Mouse (Mus musculus) lung, postnatal 4 days (tissue): ENCODE measurements around the gene Car9.
"Not testable (repeated sequence)": the region's sequence is repeated elsewhere in the genome, so short reads cannot be mapped to it uniquely, and the experiment has no call there.

Source experiments
- DNase-seq, 2 experiments: peaks; one replicate each; pipeline ENCODE4 v3.0.0; 2021

The Car9 gene

GRCm38 (mm10) chr4:43530581-43530980 lies 23.8 kb downstream of the Car9 start:
- DNase-seq, result peak; percentile 68 to 82

GRCm38 (mm10) chr4:43533270-43533669 lies 26.5 kb downstream of the Car9 start:
- DNase-seq, result no peak

- no peak for DNase-seq
Measured at GRCm38 (mm10) chr4:43535628-43536027, 28.9 kb downstream of the Car9 start.

GRCm38 (mm10) chr4:43536031-43536430 lies 29.3 kb downstream of the Car9 start:
- no peak for DNase-seq

GRCm38 (mm10) chr4:43542044-43542443 lies 35.3 kb downstream of the Car9 start:
- no peak for DNase-seq

GRCm38 (mm10) chr4:43546375-43547047 lies 39.7 kb downstream of the Car9 start:
- peak in 1 of 2 experiments; percentile 15 for DNase-seq

GRCm38 (mm10) chr4:43547160-43547559 lies 40.4 kb downstream of the Car9 start:
- peak in 1 of 2 experiments; percentile 19 for DNase-seq

GRCm38 (mm10) chr4:43549055-43549454 lies 42.3 kb downstream of the Car9 start:
- DNase-seq, result peak in 1 of 2 experiments; percentile 22

- DNase-seq, result not testable (repeated sequence)
Measured at GRCm38 (mm10) chr4:43551854-43552253, 45.1 kb downstream of the Car9 start.

GRCm38 (mm10) chr4:43552437-43552836 lies 45.7 kb downstream of the Car9 start:
- DNase-seq, result no peak

- DNase-seq, result no peak
Measured at GRCm38 (mm10) chr4:43553891-43554290, 47.1 kb downstream of the Car9 start.

GRCm38 (mm10) chr4:43555926-43556325 lies 49.2 kb downstream of the Car9 start:
- DNase-seq, result peak in 1 of 2 experiments; percentile 20

- peak; percentile 43 to 75 for DNase-seq
Measured at GRCm38 (mm10) chr4:43558028-43558630, 51.4 kb downstream of the Car9 start.

- DNase-seq, result peak; percentile 88 to 91
Measured at GRCm38 (mm10) chr4:43558631-43559356, 52.0 kb downstream of the Car9 start.

GRCm38 (mm10) chr4:43559519-43560242 lies 52.9 kb downstream of the Car9 start:
- DNase-seq, result peak in 1 of 2 experiments; percentile 21

GRCm38 (mm10) chr4:43560243-43560611 lies 53.5 kb downstream of the Car9 start:
- DNase-seq, result peak; percentile 83 to 86

- peak in 1 of 2 experiments; percentile 17 for DNase-seq
Measured at GRCm38 (mm10) chr4:43560976-43561375, 54.2 kb downstream of the Car9 start.

- DNase-seq, result no peak
Measured at GRCm38 (mm10) chr4:43561436-43561996, 54.8 kb downstream of the Car9 start.

GRCm38 (mm10) chr4:43561997-43562768 lies 55.4 kb downstream of the Car9 start, which contains the start of the genes Creb3 and Tln1:
Gene Creb3 (plus strand): TSS chr4:43562332.
Gene Tln1 (minus strand): TSS chr4:43562691.
- DNase-seq, result peak; percentile 95 to 96

GRCm38 (mm10) chr4:43562769-43563600 lies 56.2 kb downstream of the Car9 start:
- DNase-seq, result no peak
